Mouse (Mus musculus) midbrain, embryonic 11.5 days (tissue): Measurements from ENCODE around the gene Slc39a3. TPM values are rescaled to one million over a fixed set of nuclear protein-coding genes. Genes with fewer than 3 reads are reported as not detected.

Source experiments
- ATAC-seq: fragments of 200-750 bp; cut with Nextera tagmentation; 2 replicates; pipeline ENCODE4 v1.8.0; 2017; ENCODE audit warnings: moderate TSS enrichment, moderate library complexity; ENCODE audit not compliant: low FRiP score
- DNase-seq: peaks from one replicate; pipeline ENCODE4 v3.0.0; 2015; ENCODE audit warnings: low spot score; ENCODE audit errors: missing footprints
- H3K27ac ChIP-seq: fragments of 300-500 bp; sonication (generic); 2 replicates; pipeline ENCODE4 v1.5.1; 2014; ENCODE audit warnings: low read depth, low read length
- H3K27me3 ChIP-seq: fragments of 300-500 bp; sonication (generic); 2 replicates; pipeline ENCODE4 v1.6.1; 2014; ENCODE audit warnings: mild to moderate bottlenecking, low read length, moderate library complexity, mixed read lengths; ENCODE audit not compliant: control insufficient read depth, insufficient read depth
- H3K36me3 ChIP-seq: fragments of 300-500 bp; sonication (generic); 2 replicates; pipeline ENCODE4 v1.6.1; 2014; ENCODE audit warnings: mild to moderate bottlenecking, low read length, moderate library complexity, mixed read lengths; ENCODE audit not compliant: control insufficient read depth, insufficient read depth
- H3K4me1 ChIP-seq: fragments of 300-500 bp; sonication (generic); 2 replicates; pipeline ENCODE4 v1.6.1; 2014; ENCODE audit warnings: low read length; ENCODE audit not compliant: control insufficient read depth, insufficient read depth
- H3K4me2 ChIP-seq: fragments of 300-500 bp; sonication (generic); 2 replicates; pipeline ENCODE4 v1.6.1; 2014; ENCODE audit warnings: mild to moderate bottlenecking, moderate library complexity
- H3K4me3 ChIP-seq: fragments of 300-500 bp; sonication (generic); 2 replicates; pipeline ENCODE4 v1.5.1; 2014; ENCODE audit warnings: low read depth, low read length
- H3K9ac ChIP-seq: fragments of 300-500 bp; sonication (generic); 2 replicates; pipeline ENCODE4 v1.6.1; 2014; ENCODE audit warnings: low read length
- H3K9me3 ChIP-seq: fragments of 300-500 bp; sonication (generic); 2 replicates; pipeline ENCODE4 v1.6.1; 2016; ENCODE audit warnings: low read length; ENCODE audit not compliant: control insufficient read depth
- WGBS: fragments of 180-500 bp; shearing (Covaris S2); extraction: QIAGEN DNeasy Blood & Tissue Kit; methylation state at CpG from one replicate; pipeline ENCODE4 v1.1.7; 2014; 5-methylcytosine and 5-hydroxymethylcytosine counted together
- polyA plus RNA-seq: library from polyadenylated mRNA; unstranded; fragments of >200 nt; fragmentation: Nextera tagmentation; extraction: Ambion mirVana; gene quantifications from 2 replicates; pipeline ENCODE4 v1.2.1, GENCODE M21; 2014

Slc39a3 gene
- 9.1 and 10.1 TPM in 2 replicates for polyA plus RNA-seq

DNA sequence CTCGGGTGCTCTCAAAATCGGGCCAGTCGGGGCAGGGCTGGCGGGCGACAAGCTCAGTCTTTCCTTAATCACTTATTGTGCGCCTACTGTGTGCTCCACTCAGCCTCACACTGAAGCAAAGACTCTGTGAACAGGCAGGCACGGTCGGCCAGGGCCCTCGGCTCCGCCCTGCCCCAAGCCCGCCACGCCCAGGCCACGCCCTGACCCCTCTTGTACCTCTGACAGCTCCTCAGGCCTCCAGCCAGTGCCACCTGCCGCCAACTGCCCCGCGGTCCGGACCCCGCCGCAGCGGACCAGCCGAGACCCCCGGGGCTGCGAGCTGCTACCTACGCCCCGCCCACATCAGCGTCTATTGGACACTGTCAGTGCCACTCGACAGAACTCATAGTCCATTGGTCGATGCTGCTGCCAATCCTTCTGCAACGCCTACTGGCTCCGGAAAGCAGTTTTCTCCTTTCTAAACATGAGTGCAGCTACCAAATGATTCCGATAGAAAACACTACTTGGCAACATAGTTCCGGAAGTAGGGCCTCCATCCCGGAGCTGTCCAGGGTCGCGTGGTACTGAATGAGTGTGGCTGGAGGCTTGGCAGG is at the start of gene Slc39a3:
Slc39a3 (minus strand) TSS at position 439 of the 593 bp plus-strand sequence.
- DNase-seq (peak; percentile 100), ATAC-seq (peak; percentile 99)
- Histone ChIP-seq H3K4me2 (peak within 1 kb of the TSS; percentile 54), H3K36me3 (no peaks in the 10 kb centered on the region), H3K27me3 (no peaks in the 10 kb centered on the region), H3K4me1 (no peaks in the 10 kb centered on the region), H3K4me3 (peak within 1 kb of the TSS; percentile 68), H3K27ac (peak within 1 kb of the TSS; percentile 41; the same call in 1 of the 2 replicates), H3K9me3 (no peaks in the 10 kb centered on the region), H3K9ac (peak within 1 kb of the TSS; percentile 76)
- WGBS, result under 1% methylated on average over 35 of the region's 35 CpGs

DNA sequence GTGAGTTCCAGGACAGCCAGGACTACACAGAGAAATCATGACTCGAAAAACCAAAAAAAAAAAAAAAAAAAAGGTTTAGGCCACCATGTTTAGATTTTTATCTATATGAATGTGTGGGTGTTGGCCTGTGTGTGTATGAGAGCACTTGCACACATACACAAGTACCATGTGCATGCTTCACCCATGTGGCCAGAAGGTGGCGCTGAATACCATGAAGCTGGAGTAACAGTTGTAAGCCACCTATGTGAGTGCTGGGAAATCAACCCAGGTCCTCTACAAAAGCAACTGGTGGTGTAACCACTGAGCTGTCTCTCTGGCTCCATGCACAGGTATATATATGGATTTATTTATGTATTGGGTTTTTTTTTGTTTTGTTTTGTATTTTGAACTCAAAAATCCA is 49.8 kb upstream of the Slc39a3 start:
- Histone ChIP-seq H3K36me3 (no peaks in the 10 kb centered on the region), H3K9me3 (no peaks in the 10 kb centered on the region), H3K4me3 (no peak overlapping the region), H3K4me2 (no peak overlapping the region), H3K9ac (no peak overlapping the region), H3K27ac (no peak overlapping the region), H3K27me3 (no peaks in the 10 kb centered on the region), H3K4me1 (peaks cover 3% of the 10 kb centered on the region; the same call in 1 of the 2 replicates)
- no peak for DNase-seq
- ATAC-seq, result no peak
- 49% methylated on average over 2 of the region's 2 CpGs for WGBS

GRCm38 (mm10) chr10:81082168-81082960 is 45.1 kb upstream of the Slc39a3 start:
- Histone ChIP-seq H3K9ac (no peak overlapping the region), H3K4me3 (no peak overlapping the region), H3K27ac (no peak overlapping the region), H3K36me3 (peaks cover 29% of the 10 kb centered on the region), H3K27me3 (no peaks in the 10 kb centered on the region), H3K4me1 (no peaks in the 10 kb centered on the region), H3K4me2 (no peak overlapping the region), H3K9me3 (no peaks in the 10 kb centered on the region)
- peak; percentile 97 for DNase-seq
- WGBS, result 83% methylated on average over 7 of the region's 7 CpGs
- ATAC-seq, result peak; percentile 69

DNA sequence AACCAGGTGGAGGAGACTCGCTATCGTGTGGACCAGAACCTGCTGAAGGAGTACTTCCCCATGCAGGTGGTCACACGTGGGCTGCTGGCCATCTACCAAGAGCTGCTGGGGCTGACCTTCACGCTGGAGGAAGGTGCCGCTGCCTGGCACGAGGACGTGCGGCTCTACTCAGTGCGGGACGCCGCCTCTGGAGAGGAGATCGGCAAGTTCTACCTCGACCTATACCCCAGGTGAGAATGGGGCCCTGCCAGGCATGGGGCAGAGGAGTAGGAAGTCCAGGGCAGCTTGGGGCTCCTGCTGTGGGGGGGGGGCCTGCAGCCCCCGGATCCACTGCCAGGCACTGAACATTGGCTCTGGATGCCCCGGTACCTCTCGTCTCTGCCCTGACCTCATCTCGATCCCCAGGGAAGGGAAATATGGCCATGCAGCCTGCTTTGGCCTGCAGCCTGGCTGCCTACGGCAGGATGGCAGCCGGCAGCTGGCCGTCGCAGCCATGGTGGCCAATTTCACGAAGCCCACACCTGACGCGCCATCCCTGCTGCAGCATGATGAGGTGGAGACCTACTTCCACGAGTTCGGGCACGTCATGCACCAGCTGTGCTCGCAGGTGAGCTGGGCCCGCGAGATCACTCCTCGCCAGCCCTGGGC is 42.9 kb upstream of the Slc39a3 start:
- Histone ChIP-seq H3K4me3 (no peak overlapping the region), H3K27me3 (no peaks in the 10 kb centered on the region), H3K4me2 (no peak overlapping the region), H3K36me3 (peaks cover 33% of the 10 kb centered on the region), H3K9me3 (no peaks in the 10 kb centered on the region), H3K27ac (no peak overlapping the region), H3K9ac (no peak overlapping the region), H3K4me1 (no peaks in the 10 kb centered on the region)
- no peak for DNase-seq
- no peak for ATAC-seq
- WGBS, result 94% methylated on average over 31 of the region's 31 CpGs

- Histone ChIP-seq H3K27ac (no peak overlapping the region), H3K36me3 (peaks cover 42% of the 10 kb centered on the region), H3K4me1 (no peaks in the 10 kb centered on the region), H3K4me3 (no peak overlapping the region), H3K9me3 (no peaks in the 10 kb centered on the region), H3K9ac (no peak overlapping the region), H3K27me3 (no peaks in the 10 kb centered on the region), H3K4me2 (no peak overlapping the region)
- no peak for ATAC-seq
- no peak for DNase-seq
- 91% methylated on average over 11 of the region's 11 CpGs for WGBS
Measured at GRCm38 (mm10) chr10:81077916-81078315, 40.7 kb upstream of the Slc39a3 start.

- Histone ChIP-seq H3K27me3 (no peaks in the 10 kb centered on the region), H3K27ac (no peak overlapping the region), H3K9ac (no peak overlapping the region), H3K9me3 (no peaks in the 10 kb centered on the region), H3K36me3 (peaks cover 38% of the 10 kb centered on the region), H3K4me2 (no peak overlapping the region), H3K4me3 (no peak overlapping the region), H3K4me1 (no peaks in the 10 kb centered on the region)
- ATAC-seq, result no peak
- no peak for DNase-seq
- 100% methylated on average over 1 of the region's 1 CpGs for WGBS
Measured at GRCm38 (mm10) chr10:81076356-81076755, 39.1 kb upstream of the Slc39a3 start.

GRCm38 (mm10) chr10:81075734-81076133 is 38.5 kb upstream of the Slc39a3 start:
- Histone ChIP-seq H3K9me3 (no peaks in the 10 kb centered on the region), H3K27me3 (no peaks in the 10 kb centered on the region), H3K4me3 (no peak overlapping the region), H3K4me1 (peaks cover 3% of the 10 kb centered on the region), H3K36me3 (peaks cover 32% of the 10 kb centered on the region), H3K4me2 (no peak overlapping the region), H3K9ac (no peak overlapping the region), H3K27ac (no peak overlapping the region)
- ATAC-seq, result no peak
- no peak for DNase-seq
- 67% methylated on average over 8 of the region's 8 CpGs for WGBS

- Histone ChIP-seq H3K27ac (no peak overlapping the region), H3K4me1 (peaks cover 12% of the 10 kb centered on the region), H3K4me3 (no peak overlapping the region), H3K36me3 (peaks cover 17% of the 10 kb centered on the region), H3K27me3 (no peaks in the 10 kb centered on the region), H3K9ac (no peak overlapping the region), H3K9me3 (no peaks in the 10 kb centered on the region), H3K4me2 (no peak overlapping the region)
- 67% methylated on average over 7 of the region's 7 CpGs for whole genome bisulfite sequencing
- ATAC-seq (no peak), DNase-seq (no peak)
Measured at GRCm38 (mm10) chr10:81073464-81073863, 36.2 kb upstream of the Slc39a3 start.

- H3K4me3 ChIP-seq, result no peak overlapping the region
- H3K9me3 ChIP-seq, result no peaks in the 10 kb centered on the region
- H3K36me3 ChIP-seq, result peaks cover 13% of the 10 kb centered on the region
- H3K27me3 ChIP-seq, result no peaks in the 10 kb centered on the region
- no peak overlapping the region for H3K9ac ChIP-seq
- WGBS, result 97% methylated on average over 8 of the region's 8 CpGs
- no peak overlapping the region for H3K27ac ChIP-seq
- no peak overlapping the region for H3K4me2 ChIP-seq
- DNase-seq, result no peak
- ATAC-seq, result no peak
- H3K4me1 ChIP-seq, result peaks cover 12% of the 10 kb centered on the region
Measured at GRCm38 (mm10) chr10:81072290-81072689, 35.1 kb upstream of the Slc39a3 start.
